Mouse (Mus musculus) MEL (cell line): ENCODE results near the gene Bap1. TPM values are rescaled to one million over a fixed set of nuclear protein-coding genes. Genes with fewer than 3 reads are reported as not detected.

ENCODE experiments used
- DNase-seq: peaks from one replicate; pipeline ENCODE4 v3.0.0; 2011; ENCODE audit warnings: low read depth, low spot score
- H3K27ac ChIP-seq: 2 replicates; pipeline ENCODE4 v1.5.1; 2012; ENCODE audit warnings: low read depth, mild to moderate bottlenecking, control low read depth, low read length, moderate library complexity; ENCODE audit not compliant: control insufficient read depth
- H3K27me3 ChIP-seq, 2 experiments: fragments of 150-350 bp in 1 of 2; sonication (generic) in 1 of 2; 2 replicates each; pipeline ENCODE4 v1.6.1; 2012; ENCODE audit warnings: low read length in 2 of 2, mild to moderate bottlenecking in 2 of 2, improper control_type of control experiment in 1 of 2, moderate library complexity in 1 of 2; ENCODE audit not compliant: insufficient read depth in 2 of 2, control insufficient read depth in 1 of 2
- H3K36me3 ChIP-seq, 2 experiments: 2 replicates each; pipeline ENCODE4 v1.6.1; 2012 to 2014; ENCODE audit warnings: low read length in 2 of 2, improper control_type of control experiment in 1 of 2, inconsistent platforms in 1 of 2, mild to moderate bottlenecking in 1 of 2; ENCODE audit not compliant: insufficient read depth in 2 of 2, control insufficient read depth in 1 of 2
- H3K4me1 ChIP-seq, 2 experiments: fragments of 150-350 bp in 1 of 2; sonication (generic) in 1 of 2; 2 replicates each; pipeline ENCODE4 v1.6.1; 2012; ENCODE audit warnings: low read length in 2 of 2, improper control_type of control experiment in 1 of 2, mild to moderate bottlenecking in 1 of 2; ENCODE audit not compliant: insufficient read depth in 2 of 2, control insufficient read depth in 1 of 2
- H3K4me3 ChIP-seq, 2 experiments: fragments of 150-350 bp in 1 of 2; sonication (generic) in 1 of 2; 2 replicates each; pipeline ENCODE4 v1.5.1; 2012; ENCODE audit warnings: low read depth in 2 of 2, low read length in 2 of 2, mild to moderate bottlenecking in 2 of 2, moderate library complexity in 2 of 2, control low read depth in 1 of 2, improper control_type of control experiment in 1 of 2; ENCODE audit not compliant: control insufficient read depth in 1 of 2, insufficient read depth in 1 of 2
- H3K79me2 ChIP-seq: 2 replicates; pipeline ENCODE4 v1.6.1; 2012; ENCODE audit warnings: mild to moderate bottlenecking, low read length, moderate library complexity; ENCODE audit not compliant: control insufficient read depth, poor library complexity, insufficient read depth
- H3K9ac ChIP-seq: 2 replicates; pipeline ENCODE4 v1.6.1; 2012; ENCODE audit warnings: low read depth, mild to moderate bottlenecking, control low read depth, low read length, moderate library complexity; ENCODE audit not compliant: control insufficient read depth, poor library complexity, severe bottlenecking
- H3K9me3 ChIP-seq: fragments of 150-350 bp; sonication (generic); replicated peaks from 2 replicates; pipeline ENCODE4 v1.6.1; 2012; ENCODE audit warnings: mild to moderate bottlenecking, low read length, improper control_type of control experiment, moderate library complexity; ENCODE audit not compliant: insufficient read depth
- BHLHE40 ChIP-seq: IDR thresholded peaks from 2 replicates; pipeline ENCODE4 v1.6.1; 2012; ENCODE audit warnings: low read depth, mild to moderate bottlenecking, inconsistent platforms, low read length, improper control_type of control experiment, borderline replicate concordance
- ETS1 ChIP-seq: IDR thresholded peaks from 2 replicates; pipeline ENCODE4 v1.6.1; 2012; ENCODE audit warnings: low read depth, mild to moderate bottlenecking, inconsistent platforms, low read length, improper control_type of control experiment, moderate library complexity
- GABPA ChIP-seq: IDR thresholded peaks from 2 replicates; pipeline ENCODE4 v1.6.1; 2012; ENCODE audit warnings: low read depth, mild to moderate bottlenecking, inconsistent platforms, low read length, improper control_type of control experiment, moderate library complexity
- MAX ChIP-seq: IDR thresholded peaks from 2 replicates; pipeline ENCODE4 v1.6.1; 2011; ENCODE audit warnings: low read length, improper control_type of control experiment
- MAZ ChIP-seq: IDR thresholded peaks from 2 replicates; pipeline ENCODE4 v1.6.1; 2012; ENCODE audit warnings: low read depth, mild to moderate bottlenecking, inconsistent platforms, low read length, improper control_type of control experiment
- MXI1 ChIP-seq: IDR thresholded peaks from 2 replicates; pipeline ENCODE4 v1.6.1; 2011; ENCODE audit warnings: mild to moderate bottlenecking, low read depth, low read length, improper control_type of control experiment
- MYB ChIP-seq: IDR thresholded peaks from 2 replicates; pipeline ENCODE4 v1.6.1; 2011; ENCODE audit warnings: mild to moderate bottlenecking, low read depth, low read length, improper control_type of control experiment
- RCOR1 ChIP-seq: IDR thresholded peaks from 2 replicates; pipeline ENCODE4 v1.6.1; 2012; ENCODE audit warnings: low read depth, mild to moderate bottlenecking, inconsistent platforms, low read length, improper control_type of control experiment
- SIN3A ChIP-seq: IDR thresholded peaks from 2 replicates; pipeline ENCODE4 v1.6.1; 2012; ENCODE audit warnings: low read length, improper control_type of control experiment, inconsistent platforms
- USF1 ChIP-seq: IDR thresholded peaks from 2 replicates; pipeline ENCODE4 v1.6.1; 2014; ENCODE audit warnings: low read depth, mild to moderate bottlenecking, inconsistent platforms, low read length, improper control_type of control experiment, moderate library complexity
- ZKSCAN1 ChIP-seq: IDR thresholded peaks from 2 replicates; pipeline ENCODE4 v1.6.1; 2012; ENCODE audit warnings: low read depth, mild to moderate bottlenecking, inconsistent platforms, low read length, improper control_type of control experiment, moderate library complexity
- polyA plus RNA-seq, 2 experiments: library from polyadenylated mRNA; stranded (reverse) in 1 of 2; unstranded in 1 of 2; fragments of >175 nt in 1 of 2; fragments of >200 nt in 1 of 2; gene quantifications; 2 replicates each; pipeline versions ENCODE4 v1.2.1 to v1.2.4; 2012; ENCODE audit warnings: low replicate concordance in 2 of 2, low read depth in 1 of 2; ENCODE audit not compliant: insufficient read length in 2 of 2, insufficient read depth in 1 of 2, missing spikeins in 1 of 2
- total RNA-seq: library from RNA; depleted of rRNA; stranded (reverse); fragments of 300-350 nt; gene quantifications from 2 replicates; pipeline ENCODE4 v1.2.3, GENCODE M21; 2012

The Bap1 gene
- total and polyA plus RNA-seq, 3 experiments = 85.4 to 177 (median 112) TPM

GRCm38 (mm10) chr14:31204844-31205243 lies 46.4 kb upstream of the Bap1 start:
- Histone ChIP-seq H3K79me2 (peaks cover 19% of the 10 kb centered on the region), H3K4me3 (peak overlapping the region; percentile 84 to 98; a peak in 2 of 4 replicates), H3K27ac (no peak overlapping the region), H3K9ac (no peak overlapping the region; the same call in 1 of the 2 replicates), H3K4me1 (peaks cover 3 to 11% of the 10 kb centered on the region in 2 experiments; a peak in 3 of 4 replicates), H3K36me3 (peaks cover 3 to 18% of the 10 kb centered on the region in 2 experiments; a peak in 3 of 4 replicates), H3K27me3 (no peaks in the 10 kb centered on the region), H3K9me3 (no peaks in the 10 kb centered on the region)
- no peak for TF ChIP-seq MYB
- TF ChIP-seq GABPA = no peak
- DNase-seq = peak; percentile 18

- TF ChIP-seq ZKSCAN1 (no peak), BHLHE40 (no peak), RCOR1 (no peak)
- Histone ChIP-seq H3K36me3 (peaks cover 3 to 18% of the 10 kb centered on the region in 2 experiments; a peak in 3 of 4 replicates), H3K4me1 (peaks cover 3 to 11% of the 10 kb centered on the region in 2 experiments; a peak in 3 of 4 replicates), H3K9me3 (no peaks in the 10 kb centered on the region), H3K79me2 (peaks cover 19% of the 10 kb centered on the region), H3K27me3 (no peaks in the 10 kb centered on the region), H3K4me3 (peak overlapping the region; percentile 84 to 98), H3K9ac (peak overlapping the region; percentile 99), H3K27ac (no peak overlapping the region)
- no peak for DNase-seq
Observed at GRCm38 (mm10) chr14:31205244-31205561, 46.0 kb upstream of the Bap1 start.

- peak overlapping the region; percentile 99 for H3K9ac ChIP-seq
- H3K27ac ChIP-seq = peak overlapping the region; percentile 62
- TF ChIP-seq SIN3A (0 out of 2 replicates have a peak, but pooled peaks have one; percentile 51), USF1 (0 out of 2 replicates have a peak, but pooled peaks have one; percentile 2), MXI1 (no peak), MAX (0 out of 2 replicates have a peak, but pooled peaks have one; percentile 12), MAZ (peak; percentile 26; the same call in 1 of the 2 replicates), ETS1 (no peak)
- peaks cover 3 to 11% of the 10 kb centered on the region in 2 experiments; a peak in 3 of 4 replicates for H3K4me1 ChIP-seq
- peak overlapping the region; percentile 84 to 98 for H3K4me3 ChIP-seq
- no peaks in the 10 kb centered on the region for H3K9me3 ChIP-seq
- H3K27me3 ChIP-seq = no peaks in the 10 kb centered on the region
- H3K36me3 ChIP-seq = peaks cover 3 to 18% of the 10 kb centered on the region in 2 experiments; a peak in 3 of 4 replicates
- peaks cover 19% of the 10 kb centered on the region for H3K79me2 ChIP-seq
- peak; percentile 68 for DNase-seq
Observed at GRCm38 (mm10) chr14:31205562-31206467, 45.4 kb upstream of the Bap1 start.
